ENCODE assay signal across 25 mouse cellular contexts in genomic region chr16:38768386-38768785, GRCm38 (mm10). TPM values are rescaled to one million over a fixed set of nuclear protein-coding genes. Genes with fewer than 3 reads are reported as not detected.
"Had no signal": no experiment of that assay in that cellular context is flagged by ENCODE, and none has a peak within 500 bp of the region (broad histone marks: within the 10 kb centered on the region; RNA-seq: fewer than 3 reads in every experiment).

No protein-coding gene starts in this region.

- DNase-seq: gastrocnemius, adult 2 months; gastrocnemius, postnatal 10 days; gastrocnemius, postnatal 25 days; heart, adult 18-20 months; heart, postnatal 10 days; heart, postnatal 4 days; kidney, adult 18-20 months; kidney, adult 8-10 months; kidney, postnatal 10 days; kidney, postnatal 25 days; kidney, postnatal 4 days; liver; liver, embryonic 13.5 days; liver, postnatal 0 days had no signal

- H3K27ac ChIP-seq: gastrocnemius, adult 2 months; heart, embryonic 10.5 days; hindbrain, embryonic 10.5 days; hindbrain, embryonic 12.5 days; hindbrain, embryonic 14.5 days; intestine, embryonic 15.5 days; left cerebral cortex, adult 2 months; limb, embryonic 10.5 days; limb, embryonic 12.5 days; liver, embryonic 13.5 days; liver, embryonic 15.5 days had no signal

- H3K4me3 ChIP-seq: gastrocnemius, adult 2 months; heart, embryonic 10.5 days; heart, embryonic 12.5 days; hindbrain, embryonic 10.5 days; hindbrain, embryonic 12.5 days; intestine, embryonic 15.5 days; left cerebral cortex, adult 2 months; limb, embryonic 10.5 days; limb, embryonic 12.5 days; liver, embryonic 13.5 days; liver, embryonic 15.5 days had no signal

RNA-seq across cellular contexts. Expression of gene Upk1b, which starts 31.7 kb away (rescaled TPM):
- total RNA-seq: gastrocnemius, adult 2 months; gastrocnemius, postnatal 10 days; gastrocnemius, postnatal 25 days; granulocyte monocyte progenitor cell, adult 5-6 weeks had no signal
